Mouse (Mus musculus): ENCODE results near the gene Abcb11.
A peak's percentile ranks its signal among the peaks of the same experiment; 100 is the strongest.

Gene Abcb11

DNA sequence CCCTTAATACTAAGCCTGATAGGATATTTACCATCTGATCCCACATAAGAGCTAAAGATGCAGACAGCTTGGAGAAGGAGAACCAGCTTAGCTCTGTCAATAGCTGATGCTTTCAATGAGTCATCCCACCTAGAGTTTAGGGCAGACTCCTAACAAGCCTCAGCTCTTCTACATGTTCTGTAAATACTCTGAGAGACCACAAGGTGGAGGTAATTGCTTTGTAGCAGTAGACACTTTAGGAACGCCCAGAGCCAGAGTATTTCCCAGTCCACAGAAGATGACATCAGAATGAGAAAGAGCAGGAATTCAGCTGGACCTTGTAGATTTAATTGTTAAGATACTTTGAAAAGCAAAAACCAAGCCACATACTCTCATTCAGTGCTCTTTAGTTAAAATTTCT, 66.5 kb downstream of the Abcb11 start:
- no peak for DNase-seq (ENCODE audit: extremely low spot score, low read depth, low spot score)

DNA sequence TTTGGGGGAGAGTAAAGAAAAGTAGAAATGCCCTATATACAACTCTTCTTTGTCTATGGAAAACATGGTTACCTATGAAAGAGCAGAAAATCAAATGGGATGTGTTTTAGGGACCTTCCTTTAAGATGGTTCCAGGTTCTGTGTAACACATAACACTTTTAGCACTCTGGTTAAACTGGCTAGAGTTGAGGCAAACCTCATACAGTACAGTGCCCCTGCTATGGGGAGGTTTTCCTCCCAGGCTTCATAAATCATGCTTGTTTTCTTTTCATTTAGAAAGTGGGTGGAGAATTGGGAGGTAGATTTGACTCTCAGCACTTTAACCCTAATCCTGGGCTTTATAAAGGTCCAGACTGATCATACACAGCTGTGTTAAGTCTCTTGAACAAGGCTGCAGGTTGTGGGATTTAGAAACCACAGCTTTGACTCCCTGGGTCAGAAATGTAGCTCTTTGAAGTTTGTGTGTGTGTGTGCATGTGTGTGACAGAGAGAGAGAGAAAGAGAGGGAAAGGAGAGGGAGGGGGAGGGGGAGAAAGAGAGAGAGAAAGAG, 78.3 kb downstream of the Abcb11 start:
- DNase-seq (ENCODE audit: extremely low spot score, low read depth, low spot score): no peak

DNA sequence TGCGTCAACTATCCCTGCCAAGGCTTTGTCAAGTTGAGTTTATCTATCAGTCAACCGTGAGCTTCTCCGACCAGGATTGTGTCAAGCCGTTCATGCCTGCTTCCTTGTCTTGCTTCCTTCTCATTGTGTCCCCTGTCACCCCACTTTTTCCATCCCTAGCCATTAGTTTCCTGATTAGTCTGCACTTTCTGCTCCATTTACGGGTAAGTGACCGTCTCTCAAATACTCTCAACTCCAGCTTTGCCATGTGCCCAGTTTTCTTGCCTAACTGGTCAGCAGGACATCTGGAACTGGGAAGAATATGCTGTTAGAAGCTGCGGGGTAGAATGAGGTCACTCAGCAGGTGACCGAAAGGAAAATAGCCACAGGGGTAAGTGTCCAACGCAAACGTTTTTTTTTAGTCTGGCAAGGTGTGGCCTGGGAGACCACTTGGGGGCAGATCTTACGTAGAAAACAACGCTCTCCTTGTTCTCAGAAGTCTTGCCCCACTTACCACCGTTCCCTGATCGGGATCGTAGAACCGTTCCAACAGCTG, 94.1 kb downstream of the Abcb11 start:
- DNase-seq (ENCODE audit: extremely low spot score, low read depth, low spot score): no peak

- DNase-seq (ENCODE audit: extremely low spot score, low read depth, low spot score): no peak
Measured at GRCm38 (mm10) chr2:69247081-69247480, 95.3 kb downstream of the Abcb11 start.

DNA sequence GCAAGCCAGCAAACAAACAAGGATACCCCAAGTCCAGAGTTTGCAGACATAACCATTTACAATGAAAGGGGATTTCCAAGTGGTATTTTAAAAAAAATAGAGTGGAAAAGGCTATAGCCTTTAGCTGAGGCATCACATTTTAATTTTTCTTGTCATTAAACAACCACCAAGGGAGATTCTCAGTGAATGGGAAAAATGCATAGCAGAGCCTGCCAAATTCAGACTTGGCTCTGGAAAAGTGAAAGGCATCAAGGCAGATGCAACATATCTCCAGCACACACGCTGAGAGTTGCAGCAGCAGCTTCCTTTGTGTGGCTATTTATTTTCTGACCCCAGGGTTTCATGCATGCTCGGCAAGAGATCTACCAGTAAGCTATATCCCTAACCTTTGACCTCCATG, 97.5 kb downstream of the Abcb11 start:
- no peak for DNase-seq (ENCODE audit: extremely low spot score, low read depth, low spot score)

DNA sequence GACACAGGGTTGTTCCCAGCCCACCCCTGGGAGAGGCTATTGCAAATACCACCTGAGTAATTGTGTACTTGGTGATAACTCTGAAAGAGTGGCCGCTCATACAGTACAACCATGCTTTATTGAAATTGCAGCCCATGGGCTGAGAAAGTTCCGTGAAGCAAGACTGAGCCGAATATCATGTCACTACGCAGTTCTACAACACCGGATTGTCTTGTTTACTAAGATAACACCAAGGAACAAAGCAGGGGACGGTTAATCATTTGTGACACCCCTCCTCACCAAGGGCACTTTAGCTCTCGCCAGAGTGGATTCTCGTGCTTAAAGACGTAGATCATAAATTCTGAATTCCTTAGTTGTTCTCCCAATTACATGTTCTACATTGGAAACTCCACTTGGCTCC, 103.1 kb downstream of the Abcb11 start:
- no peak for DNase-seq (ENCODE audit: extremely low spot score, low read depth, low spot score)

GRCm38 (mm10) chr2:69234976-69235678, 107.3 kb downstream of the Abcb11 start:
- DNase-seq (ENCODE audit: extremely low spot score, low read depth, low spot score): no peak

- DNase-seq (ENCODE audit: extremely low spot score, low read depth, low spot score): no peak
Measured at GRCm38 (mm10) chr2:69232101-69232500, 110.3 kb downstream of the Abcb11 start.

- DNase-seq (ENCODE audit: extremely low spot score, low read depth, low spot score): no peak
Measured at GRCm38 (mm10) chr2:69230137-69230536, 112.3 kb downstream of the Abcb11 start.

DNA sequence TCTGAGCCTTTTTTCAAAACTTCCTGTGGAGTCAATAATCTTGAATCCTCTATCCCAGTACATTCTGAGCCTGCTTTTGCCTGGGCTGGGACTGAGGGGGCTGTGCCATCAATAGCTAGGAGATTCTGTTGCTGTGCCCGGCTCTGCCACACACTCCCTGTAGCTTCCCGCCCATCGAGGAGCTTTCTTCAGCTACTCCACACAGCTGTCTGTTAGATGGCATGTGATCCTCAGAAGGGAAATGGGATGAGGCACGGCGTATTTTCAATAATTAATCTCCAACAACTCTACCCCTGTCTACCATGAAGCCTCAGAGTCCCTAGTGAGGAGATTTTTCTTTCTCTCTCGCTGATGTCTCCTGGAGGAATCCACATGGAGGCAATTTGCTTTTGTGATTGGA, 113.8 kb downstream of the Abcb11 start:
- no peak for DNase-seq (ENCODE audit: extremely low spot score, low read depth, low spot score)

GRCm38 (mm10) chr2:69226876-69227275, 115.5 kb downstream of the Abcb11 start:
- DNase-seq (ENCODE audit: extremely low spot score, low read depth, low spot score): no peak

DNA sequence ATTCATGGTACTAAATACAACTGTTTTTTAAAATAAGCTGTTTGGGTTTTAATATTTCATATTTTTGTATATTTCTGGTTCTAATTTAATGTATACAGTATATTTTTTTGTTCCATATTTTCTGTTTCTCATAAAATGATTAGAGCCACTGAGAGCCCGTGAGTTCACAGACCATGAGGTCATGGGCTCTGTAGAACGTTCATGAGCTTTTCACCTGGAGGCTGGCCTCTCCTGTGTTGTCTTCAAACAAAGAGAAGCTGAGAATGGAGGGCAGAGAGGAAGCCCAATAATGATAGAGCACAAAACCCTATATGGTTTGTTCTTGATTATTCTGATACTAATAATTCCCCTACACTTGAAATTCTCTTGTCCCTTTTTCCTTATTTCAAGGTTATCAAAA, 117.7 kb downstream of the Abcb11 start:
- no peak for DNase-seq (ENCODE audit: extremely low spot score, low read depth, low spot score)

- DNase-seq (ENCODE audit: extremely low spot score, low read depth, low spot score): no peak
Measured at GRCm38 (mm10) chr2:69222815-69223214, 119.6 kb downstream of the Abcb11 start.

DNA sequence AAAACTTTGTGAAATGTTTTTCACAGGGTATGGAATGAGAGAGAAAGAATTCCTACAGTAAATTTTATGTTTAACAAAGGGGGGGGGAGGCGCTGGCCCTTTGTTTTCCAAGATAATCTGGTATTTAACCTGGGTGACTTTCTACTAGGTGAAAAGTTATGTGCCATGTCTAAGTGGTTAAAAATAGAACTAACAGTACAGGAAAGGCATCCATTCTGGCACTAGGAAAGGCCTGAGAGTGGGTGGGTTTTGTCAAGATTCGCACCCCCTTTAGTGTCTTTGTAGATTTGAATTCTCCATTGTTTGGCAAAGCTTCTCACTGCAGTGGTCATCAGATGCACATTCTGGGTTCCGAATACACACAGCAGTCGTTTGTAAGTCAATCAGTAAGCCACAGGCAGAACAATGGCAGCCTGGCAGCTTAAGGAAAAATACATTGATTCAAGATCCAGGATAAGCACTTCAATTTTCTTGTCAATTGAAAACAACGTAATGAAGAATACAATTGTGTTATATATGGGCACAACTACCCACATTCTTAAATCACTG, 120.5 kb downstream of the Abcb11 start:
- no peak for DNase-seq (ENCODE audit: extremely low spot score, low read depth, low spot score)

DNA sequence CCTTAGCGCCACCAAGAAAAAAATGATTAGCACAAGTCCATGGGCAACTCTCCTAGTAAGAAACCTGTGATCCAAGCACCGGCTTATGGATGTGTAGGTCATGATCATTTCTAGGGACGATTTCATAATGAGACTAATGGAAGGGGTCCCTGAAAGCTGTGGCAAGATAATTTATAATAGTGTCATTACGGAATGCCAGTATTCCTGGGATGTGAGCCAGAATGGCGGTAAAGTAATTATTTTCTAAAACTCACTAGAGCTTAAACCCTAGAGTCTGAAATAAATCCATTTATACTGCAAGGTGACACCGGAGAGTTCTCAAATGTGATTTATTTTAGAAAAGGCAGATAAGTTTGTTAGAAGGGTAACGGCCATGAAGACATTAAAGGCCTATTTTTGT, 127.2 kb downstream of the Abcb11 start:
- DNase-seq (ENCODE audit: extremely low spot score, low read depth, low spot score): no peak

DNA sequence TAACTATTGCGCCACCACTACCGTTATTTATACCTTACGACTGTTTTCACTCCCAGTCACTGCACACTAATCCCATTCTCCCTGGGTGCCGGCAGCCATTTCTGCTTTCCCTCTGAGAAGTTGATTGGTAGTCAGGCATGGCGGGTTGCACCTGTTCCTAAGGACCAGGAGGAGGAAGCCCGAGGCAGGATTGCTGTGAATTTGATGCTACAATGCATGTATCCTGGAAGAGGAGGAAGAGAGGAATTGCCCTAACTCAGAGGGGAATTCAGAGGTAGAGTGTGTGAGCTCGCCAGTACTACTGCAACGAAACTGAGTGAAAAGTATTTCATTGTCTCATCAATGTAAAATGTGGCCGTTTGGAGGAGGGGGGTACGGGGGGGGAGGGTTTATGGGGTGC, 129.8 kb downstream of the Abcb11 start:
- DNase-seq (ENCODE audit: extremely low spot score, low read depth, low spot score): no peak

GRCm38 (mm10) chr2:69210773-69211172, 131.6 kb downstream of the Abcb11 start, which contains the start of gene G6pc2:
Gene G6pc2, plus strand, starts transcription at chr2:69211073.
- DNase-seq (ENCODE audit: extremely low spot score, low read depth, low spot score): no peak

GRCm38 (mm10) chr2:69209684-69210083, 132.7 kb downstream of the Abcb11 start:
- DNase-seq (ENCODE audit: extremely low spot score, low read depth, low spot score): no peak

- DNase-seq (ENCODE audit: extremely low spot score, low read depth, low spot score): no peak
Measured at GRCm38 (mm10) chr2:69206523-69206922, 135.9 kb downstream of the Abcb11 start.

DNA sequence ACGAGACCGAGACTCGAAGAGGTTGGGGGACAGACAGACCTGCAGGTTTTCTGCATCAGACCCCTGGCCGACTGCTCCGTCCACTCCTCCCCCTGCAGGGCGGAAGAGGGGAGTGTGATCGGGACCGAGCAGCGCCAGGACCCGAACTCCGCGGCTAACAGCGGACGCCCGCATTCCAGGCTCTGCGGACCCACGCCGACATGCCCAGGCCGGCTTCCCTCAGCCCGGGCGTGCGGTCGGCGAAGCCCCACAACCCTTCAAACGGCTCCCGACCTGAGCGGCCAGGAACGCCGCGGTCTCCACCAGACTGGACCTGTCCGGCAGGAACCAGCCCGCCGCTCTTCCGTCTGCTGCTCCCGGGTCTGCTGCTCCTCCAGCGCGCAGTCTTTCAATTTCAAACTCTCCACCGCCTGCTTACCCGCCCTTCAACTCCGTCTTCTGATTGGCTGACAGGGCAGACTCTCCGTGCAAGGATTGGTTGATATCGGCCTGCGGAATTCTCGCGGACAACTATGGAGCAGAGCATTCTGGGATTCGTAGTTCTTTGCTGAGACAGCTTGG, 136.5 kb downstream of the Abcb11 start, which contains the start of gene Spc25:
Gene Spc25, minus strand, starts transcription at position 404 of the 561 bp plus-strand sequence.
- DNase-seq (ENCODE audit: extremely low spot score, low read depth, low spot score): peak; percentile 93

GRCm38 (mm10) chr2:69205185-69205584, 137.2 kb downstream of the Abcb11 start:
- no peak for DNase-seq (ENCODE audit: extremely low spot score, low read depth, low spot score)

GRCm38 (mm10) chr2:69193555-69193954, 148.9 kb downstream of the Abcb11 start:
- no peak for DNase-seq (ENCODE audit: extremely low spot score, low read depth, low spot score)

All from hindlimb bud, embryonic 11.5 days (tissue).